Mouse (Mus musculus): ENCODE results near the gene Apaf1.

- TF ChIP-seq CTCF (IDR thresholded peaks at IDR 0.05; ENCODE audit: borderline replicate concordance, insufficient read depth, low read length) (no peak), POLR2A (IDR thresholded peaks at IDR 0.05; ENCODE audit: low read depth, low read length) (no peak)
Observed at GRCm38 (mm10) chr10:91131565-91131964, 49.0 kb upstream of the Apaf1 start.
